Mouse (Mus musculus): Measurements from ENCODE around the gene Pnmt. TPM values are rescaled to one million over a fixed set of nuclear protein-coding genes. Genes with fewer than 3 reads are reported as not detected.

Pnmt gene
- under 1 TPM; 0.28 to 0.38 TPM for total RNA-seq (2021)
- long read RNA-seq, experiment 1, result 0 reads
- long read RNA-seq, experiment 2, result 0 reads

GRCm38 (mm10) chr11:98385638-98386585 is at the start of gene Pnmt:
TSS of gene Pnmt (plus strand) at chr11:98386450.
- no peak for DNase-seq (ENCODE audit: low spot score in 2 of 2)

- peak; percentile 78 to 85 for DNase-seq (ENCODE audit: low spot score in 2 of 2)
Observed at GRCm38 (mm10) chr11:98338507-98338961, 47.7 kb upstream of the Pnmt start.

GRCm38 (mm10) chr11:98339071-98339501 is 47.2 kb upstream of the Pnmt start:
- DNase-seq (ENCODE audit: low spot score in 2 of 2), result peak; percentile 52 to 75

GRCm38 (mm10) chr11:98339679-98340287 is 46.5 kb upstream of the Pnmt start:
- no peak for DNase-seq (ENCODE audit: low spot score in 2 of 2)

- no peak for DNase-seq (ENCODE audit: low spot score in 2 of 2)
Observed at GRCm38 (mm10) chr11:98340597-98340996, 45.7 kb upstream of the Pnmt start.

- DNase-seq (ENCODE audit: low spot score in 2 of 2), result no peak
Observed at GRCm38 (mm10) chr11:98341174-98341573, 45.1 kb upstream of the Pnmt start.

- peak; percentile 97 to 100 for DNase-seq (ENCODE audit: low spot score in 2 of 2)
Observed at GRCm38 (mm10) chr11:98342000-98342945, 44.0 kb upstream of the Pnmt start.

GRCm38 (mm10) chr11:98345253-98345652 is 41.0 kb upstream of the Pnmt start:
- peak; percentile 82 to 86 for DNase-seq (ENCODE audit: low spot score in 2 of 2)

- no peak for DNase-seq (ENCODE audit: low spot score in 2 of 2)
Observed at GRCm38 (mm10) chr11:98346168-98346567, 40.1 kb upstream of the Pnmt start.

GRCm38 (mm10) chr11:98347385-98348082 is 38.7 kb upstream of the Pnmt start:
- DNase-seq (ENCODE audit: low spot score in 2 of 2), result no peak

GRCm38 (mm10) chr11:98348083-98348961 is 37.9 kb upstream of the Pnmt start, which contains the start of gene Ppp1r1b:
TSS of gene Ppp1r1b (plus strand) at chr11:98348404.
- peak in 1 of 2 experiments; percentile 81 for DNase-seq (ENCODE audit: low spot score in 2 of 2)

GRCm38 (mm10) chr11:98349308-98349707 is 36.9 kb upstream of the Pnmt start:
- no peak for DNase-seq (ENCODE audit: low spot score in 2 of 2)

GRCm38 (mm10) chr11:98352272-98352990 is 33.8 kb upstream of the Pnmt start:
- no peak for DNase-seq (ENCODE audit: low spot score in 2 of 2)

- no peak for DNase-seq (ENCODE audit: low spot score in 2 of 2)
Observed at GRCm38 (mm10) chr11:98353651-98354211, 32.5 kb upstream of the Pnmt start.

GRCm38 (mm10) chr11:98354445-98354844 is 31.8 kb upstream of the Pnmt start:
- no peak for DNase-seq (ENCODE audit: low spot score in 2 of 2)

GRCm38 (mm10) chr11:98355732-98356299 is 30.4 kb upstream of the Pnmt start:
- no peak for DNase-seq (ENCODE audit: low spot score in 2 of 2)

- no peak for DNase-seq (ENCODE audit: low spot score in 2 of 2)
Observed at GRCm38 (mm10) chr11:98356625-98357394, 29.4 kb upstream of the Pnmt start.
